11 mouse cellular contexts compared by ENCODE assay signal in the genomic region with DNA sequence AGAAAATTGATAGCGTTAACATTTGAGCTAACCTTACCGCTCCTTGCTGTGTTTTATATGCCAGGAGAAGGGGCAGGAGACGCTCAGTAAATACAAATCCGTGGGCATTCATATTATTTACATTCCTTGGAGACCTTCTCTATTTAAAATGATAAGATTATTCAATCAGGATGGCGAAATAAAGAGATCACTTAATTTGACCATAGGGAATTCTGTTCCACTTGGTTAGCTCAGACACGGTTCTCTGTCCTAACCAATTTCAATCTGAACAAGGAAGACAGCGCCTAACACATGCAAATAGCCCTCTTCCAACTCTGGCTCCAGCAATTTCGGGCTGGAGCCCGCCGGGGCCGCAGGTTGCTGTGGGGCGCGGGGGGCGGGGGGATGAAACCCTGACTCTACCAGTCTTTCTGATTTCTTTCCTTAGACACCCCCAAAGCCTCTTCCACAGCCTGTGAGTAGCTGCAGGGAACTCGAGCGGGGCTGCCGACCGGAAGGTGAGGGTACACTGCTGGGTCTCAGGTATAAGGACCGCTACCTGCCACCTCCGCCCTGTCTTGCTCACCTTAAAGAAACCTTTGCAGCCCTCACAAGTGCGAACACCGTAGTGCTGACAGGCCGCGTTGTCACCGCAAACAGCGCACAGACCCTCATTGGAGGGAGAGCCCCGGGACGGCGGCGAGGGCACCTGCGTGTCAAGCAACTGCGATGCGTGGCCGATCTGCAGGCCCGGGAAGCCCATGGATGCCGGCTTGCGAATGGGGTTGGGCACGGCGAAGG. TPM values are rescaled to one million over a fixed set of nuclear protein-coding genes. Genes with fewer than 3 reads are reported as not detected.
DNase-seq lines count a peak whose midpoint lies in the region; ATAC-seq and TF ChIP-seq lines count a peak whose summit lies in the region.
"Had no signal": no experiment of that assay in that cellular context is flagged by ENCODE, and none has a peak within 500 bp of the region (broad histone marks: within the 10 kb centered on the region; RNA-seq: fewer than 3 reads in every experiment).

No protein-coding gene starts in this region.

- peak overlapping the region; percentile 7; the same call in 1 of the 2 replicates for H3K4me3 ChIP-seq in kidney, postnatal 0 days (replicated peaks; ENCODE audit: low read depth, low read length)
- H3K4me3 ChIP-seq in kidney, adult 2 months (ENCODE audit: insufficient read depth, low read depth, low read length), result no peak overlapping the region
- H3K4me3 ChIP-seq in forebrain, embryonic 13.5 days, result peak overlapping the region; percentile 81
- H3K4me3 ChIP-seq in limb, embryonic 12.5 days (replicated peaks), result peak overlapping the region; percentile 19

- no peak for TF ChIP-seq CTCF in kidney, postnatal 0 days (IDR thresholded peaks at IDR 0.05; ENCODE audit: low read depth)
- TF ChIP-seq CTCF in kidney, adult 2 months (conservative IDR thresholded peaks at IDR 0.05; ENCODE audit: insufficient read depth, insufficient read length, low read depth, low read length), result no peak

- no peaks in the 10 kb centered on the region for H3K36me3 ChIP-seq in kidney, postnatal 0 days (ENCODE audit: insufficient read depth, low read length)
- no peaks in the 10 kb centered on the region for H3K36me3 ChIP-seq in kidney, adult 2 months (ENCODE audit: control insufficient read depth, insufficient read depth, low read length)
- no peaks in the 10 kb centered on the region for H3K36me3 ChIP-seq in forebrain, embryonic 13.5 days (ENCODE audit: poor library complexity, severe bottlenecking)
- peaks cover 3% of the 10 kb centered on the region; the same call in 1 of the 2 replicates for H3K36me3 ChIP-seq in limb, embryonic 12.5 days

- peaks cover 55% of the 10 kb centered on the region for H3K27me3 ChIP-seq in kidney, postnatal 0 days (ENCODE audit: insufficient read depth, low read length)
- peaks cover 4% of the 10 kb centered on the region for H3K27me3 ChIP-seq in kidney, adult 2 months (replicated peaks; ENCODE audit: control insufficient read depth, insufficient read depth, low read length)
- H3K27me3 ChIP-seq in forebrain, embryonic 13.5 days, result peaks cover 71% of the 10 kb centered on the region
- H3K27me3 ChIP-seq in limb, embryonic 12.5 days, result peaks cover 72% of the 10 kb centered on the region
- H3K27me3 ChIP-seq: Patski had no signal

- peak overlapping the region; percentile 27; the same call in 1 of the 2 replicates for H3K4me2 ChIP-seq in kidney, postnatal 0 days (ENCODE audit: low read length)
- peak overlapping the region; percentile 100 for H3K4me2 ChIP-seq in forebrain, embryonic 13.5 days
- peak overlapping the region; percentile 39; the same call in 1 of the 2 replicates for H3K4me2 ChIP-seq in limb, embryonic 12.5 days

- WGBS in kidney, postnatal 0 days, result 13% methylated on average over 39 of the region's 39 CpGs
- 27% methylated on average over 39 of the region's 39 CpGs for WGBS in kidney, adult 2 months
- WGBS in forebrain, embryonic 13.5 days, result 10% methylated on average over 39 of the region's 39 CpGs
- 7% methylated on average over 39 of the region's 39 CpGs for WGBS in limb, embryonic 12.5 days

- no peaks in the 10 kb centered on the region for H3K9me3 ChIP-seq in kidney, postnatal 0 days (replicated peaks; ENCODE audit: low read length)
- H3K9me3 ChIP-seq in forebrain, embryonic 13.5 days (replicated peaks), result no peaks in the 10 kb centered on the region; the same call in 1 of the 2 replicates
- H3K9me3 ChIP-seq in limb, embryonic 12.5 days, result no peaks in the 10 kb centered on the region

- ATAC-seq in kidney, postnatal 0 days (replicated peaks; ENCODE audit: low FRiP score, low read depth), result no peak
- no peak for ATAC-seq in forebrain, embryonic 13.5 days
- no peak for ATAC-seq in limb, embryonic 12.5 days (ENCODE audit: insufficient number of reproducible peaks, insufficient read depth, low FRiP score, low TSS enrichment, low read depth)
- ATAC-seq: Patski had no signal

- no peak overlapping the region for H3K9ac ChIP-seq in kidney, postnatal 0 days (ENCODE audit: low read depth, low read length)
- H3K9ac ChIP-seq in forebrain, embryonic 13.5 days, result no peak overlapping the region
- no peak overlapping the region for H3K9ac ChIP-seq in limb, embryonic 12.5 days (replicated peaks)

- no peak for DNase-seq in kidney, postnatal 0 days (ENCODE audit: low spot score)
- DNase-seq in kidney, adult 2 months, result no peak
- DNase-seq in retina, postnatal 1 day, result peak; percentile 44
- DNase-seq in cerebellum, adult 9-11 months, result no peak
- DNase-seq in thymus, postnatal 14 days, result no peak
- DNase-seq: kidney, adult 11 months; left cerebral cortex, postnatal 4 days; spleen, adult 18-20 months had no signal

- H3K27ac ChIP-seq in kidney, postnatal 0 days, result no peak overlapping the region
- no peak overlapping the region for H3K27ac ChIP-seq in kidney, adult 2 months (ENCODE audit: insufficient read depth, low read depth, low read length)
- no peak overlapping the region for H3K27ac ChIP-seq in forebrain, embryonic 13.5 days
- H3K27ac ChIP-seq in limb, embryonic 12.5 days, result no peak overlapping the region

- 0 out of 2 replicates have a peak, but pooled peaks cover 6% of the 10 kb centered on the region for H3K4me1 ChIP-seq in kidney, postnatal 0 days (replicated peaks; ENCODE audit: insufficient read depth, low read length)
- H3K4me1 ChIP-seq in kidney, adult 2 months (ENCODE audit: control insufficient read depth, insufficient read depth, low read length), result peaks cover 5% of the 10 kb centered on the region; the same call in 1 of the 2 replicates
- H3K4me1 ChIP-seq in forebrain, embryonic 13.5 days, result peaks cover 51% of the 10 kb centered on the region
- peaks cover 34% of the 10 kb centered on the region for H3K4me1 ChIP-seq in limb, embryonic 12.5 days (replicated peaks)

- no peak for TF ChIP-seq POLR2A in kidney, adult 2 months (IDR thresholded peaks at IDR 0.05; ENCODE audit: low read depth, low read length)

RNA-seq across cellular contexts. Expression of a gene that starts 12.6 kb away (rescaled TPM):
- polyA plus RNA-seq in kidney, postnatal 0 days (2015; fragmentation: Nextera tagmentation; extraction: Ambion mirVana), result 1.9 and 2.0 TPM in 2 replicates
- 0.33 and 1.0 TPM in 2 replicates for polyA plus RNA-seq in kidney, adult 2 months (2012; rRNA removed)
- polyA plus RNA-seq in forebrain, embryonic 13.5 days (2015; fragmentation: Nextera tagmentation; extraction: Ambion mirVana), result 14.2 and 20.7 TPM in 2 replicates
- 7.0 and 7.9 TPM in 2 replicates for polyA plus RNA-seq in limb, embryonic 12.5 days (2016; fragmentation: Nextera tagmentation; extraction: Ambion mirVana)

Comparison
In these comparisons a context has a peak if more than half of its experiments do, and no peak if none do; other contexts are left out.
1. H3K4me2 ChIP-seq: peak in every context shown above with its lines; median percentile 100 in forebrain, embryonic 13.5 days; 39 in limb, embryonic 12.5 days; 27 in kidney, postnatal 0 days.